Mouse (Mus musculus): ENCODE results near the gene Osbpl10. TPM values are rescaled to one million over a fixed set of nuclear protein-coding genes. Genes with fewer than 3 reads are reported as not detected.

The Osbpl10 gene
- total and polyA plus RNA-seq, 3 experiments = 0.19 TPM; not detected in 2

DNA sequence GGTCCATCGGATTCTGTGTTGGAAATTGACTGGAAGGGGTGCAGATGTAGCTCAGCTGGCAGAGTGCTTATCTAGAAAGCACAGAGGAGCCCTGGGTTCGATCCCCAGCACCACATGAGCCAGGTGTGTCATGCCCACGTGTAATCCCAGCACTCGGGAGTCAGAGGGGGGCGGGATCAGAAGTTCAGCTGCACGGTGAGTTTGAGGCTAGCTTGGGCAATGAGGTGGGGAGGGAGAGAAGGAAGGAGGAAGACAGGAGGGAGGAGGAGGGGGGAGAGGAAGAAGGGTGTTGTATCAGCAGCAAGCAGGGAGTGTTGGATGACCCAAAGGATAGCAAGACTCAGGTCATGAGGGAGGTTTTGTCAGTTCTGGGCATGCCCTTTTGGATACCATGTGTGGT lies 55.9 kb downstream of the Osbpl10 start:
- in situ Hi-C loops (cut with MboI; ENCODE audit: low pct_ligation_motif_present, low pct_unique_long_range_greater_than_20kb, low sequenced_read_pairs) = no loop called here
- H3K9ac ChIP-seq (ENCODE audit: insufficient read depth, low read depth) = no peak overlapping the region
- H3K36me3 ChIP-seq (replicated peaks in 1 of 2; ENCODE audit: control insufficient read depth in 1 of 2, insufficient read depth in 1 of 2, low read length in 1 of 2) = no peaks in the 10 kb centered on the region
- H3K27me3 ChIP-seq (replicated peaks) = no peaks in the 10 kb centered on the region
- H3K4me1 ChIP-seq (ENCODE audit: control insufficient read depth in 1 of 2, insufficient read depth in 2 of 2) = no peaks in the 10 kb centered on the region
- no peak for DNase-seq (ENCODE audit: extremely low read depth)
- no peak overlapping the region for H3K4me3 ChIP-seq (replicated peaks in 1 of 3; ENCODE audit: low read depth in 2 of 3, low read length in 2 of 3, poor library complexity in 1 of 3)
- H3K79me2 ChIP-seq (replicated peaks; ENCODE audit: control insufficient read depth, extremely low read depth, insufficient read depth, poor library complexity, severe bottlenecking) = no peaks in the 10 kb centered on the region
- H3K27ac ChIP-seq (ENCODE audit: insufficient read depth, low read depth) = no peak overlapping the region
- no peaks in the 10 kb centered on the region for H3K9me3 ChIP-seq (replicated peaks; ENCODE audit: low read length)
- dilution Hi-C loops (cut with MboI; ENCODE audit: extremely low pct_ligation_motif_present, extremely low pct_unique_long_range_greater_than_20kb, low sequenced_read_pairs) = no loop called here
- TF ChIP-seq UBTF (IDR thresholded peaks at IDR 0.05; ENCODE audit: low read depth, low read length) = no peak
- no peak for TF ChIP-seq IRF4 (IDR thresholded peaks at IDR 0.05; ENCODE audit: low read depth, low read length)
- no peak for TF ChIP-seq MAFK (IDR thresholded peaks at IDR 0.05; ENCODE audit: insufficient replicate concordance, low read length)
- TF ChIP-seq HCFC1 (IDR thresholded peaks at IDR 0.05; ENCODE audit: low read depth, low read length) = no peak
- TF ChIP-seq ETS1 (conservative IDR thresholded peaks at IDR 0.05; ENCODE audit: low read depth, low read length) = no peak
- TF ChIP-seq MXI1 (IDR thresholded peaks at IDR 0.05; ENCODE audit: low read depth, low read length) = no peak
- no peak for TF ChIP-seq KAT2A (IDR thresholded peaks at IDR 0.05; ENCODE audit: insufficient replicate concordance, low read length)
- no peak for TF ChIP-seq SMC3 (IDR thresholded peaks at IDR 0.05; ENCODE audit: low read depth, low read length)
- TF ChIP-seq EP300 (IDR thresholded peaks at IDR 0.05; ENCODE audit: low read length) = no peak
- TF ChIP-seq NELFE (IDR thresholded peaks at IDR 0.05; ENCODE audit: low read depth, low read length) = no peak
- no peak for TF ChIP-seq PAX5 (IDR thresholded peaks at IDR 0.05; ENCODE audit: low read length)
- TF ChIP-seq MEF2A (IDR thresholded peaks at IDR 0.05; ENCODE audit: borderline replicate concordance, low read depth, low read length) = no peak
- no peak for TF ChIP-seq ZKSCAN1 (IDR thresholded peaks at IDR 0.05; ENCODE audit: borderline replicate concordance, low read depth, low read length)
- no peak for TF ChIP-seq RCOR1 (conservative IDR thresholded peaks at IDR 0.05; ENCODE audit: low read depth, low read length)
- no peak for TF ChIP-seq GABPA (IDR thresholded peaks at IDR 0.05; ENCODE audit: insufficient replicate concordance, low read depth, low read length)
- no peak for TF ChIP-seq USF2 (conservative IDR thresholded peaks at IDR 0.05; ENCODE audit: low read depth, low read length)
- H3K4me2 ChIP-seq (ENCODE audit: insufficient read depth, low read depth, poor library complexity, severe bottlenecking) = no peak overlapping the region

DNA sequence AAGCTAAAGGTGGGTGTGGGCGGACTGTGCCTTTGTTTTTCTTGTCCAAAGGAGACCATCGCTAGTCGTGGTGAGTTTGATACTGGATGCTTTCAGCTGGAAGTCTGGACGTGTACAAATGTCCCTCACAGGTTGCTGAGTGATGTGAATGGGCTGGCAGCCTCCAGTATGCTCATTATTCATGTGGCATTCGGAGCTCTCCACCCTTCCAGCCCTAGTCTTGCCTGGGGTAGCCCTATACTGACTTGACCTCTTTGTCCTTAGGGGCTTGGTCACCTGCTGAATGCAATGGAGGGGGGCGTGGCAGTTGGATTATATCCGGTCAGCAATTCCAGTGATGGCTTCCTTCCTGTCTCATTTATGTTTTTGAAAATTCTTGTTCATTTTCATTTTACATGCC lies 56.4 kb downstream of the Osbpl10 start:
- Histone ChIP-seq H3K79me2 (replicated peaks; ENCODE audit: control insufficient read depth, extremely low read depth, insufficient read depth, poor library complexity, severe bottlenecking) (no peaks in the 10 kb centered on the region), H3K27me3 (replicated peaks) (no peaks in the 10 kb centered on the region), H3K4me3 (replicated peaks in 1 of 3; ENCODE audit: low read depth in 2 of 3, low read length in 2 of 3, poor library complexity in 1 of 3) (no peak overlapping the region), H3K9ac (ENCODE audit: insufficient read depth, low read depth) (no peak overlapping the region), H3K4me1 (ENCODE audit: control insufficient read depth in 1 of 2, insufficient read depth in 2 of 2) (no peaks in the 10 kb centered on the region), H3K4me2 (ENCODE audit: insufficient read depth, low read depth, poor library complexity, severe bottlenecking) (no peak overlapping the region), H3K27ac (ENCODE audit: insufficient read depth, low read depth) (no peak overlapping the region), H3K36me3 (replicated peaks in 1 of 2; ENCODE audit: control insufficient read depth in 1 of 2, insufficient read depth in 1 of 2, low read length in 1 of 2) (no peaks in the 10 kb centered on the region), H3K9me3 (replicated peaks; ENCODE audit: low read length) (no peaks in the 10 kb centered on the region)
- TF ChIP-seq UBTF (IDR thresholded peaks at IDR 0.05; ENCODE audit: low read depth, low read length) = no peak
- no peak for DNase-seq (ENCODE audit: extremely low read depth)
- dilution Hi-C loops (cut with MboI; ENCODE audit: extremely low pct_ligation_motif_present, extremely low pct_unique_long_range_greater_than_20kb, low sequenced_read_pairs) (no loop called here), in situ Hi-C loops (cut with MboI; ENCODE audit: low pct_ligation_motif_present, low pct_unique_long_range_greater_than_20kb, low sequenced_read_pairs) (no loop called here)

Data from CH12.LX (cell line).